Mouse (Mus musculus): ENCODE data around the gene Hadha.

The Hadha gene

GRCm38 (mm10) chr5:30153222-30153621, 1.7 kb downstream of the Hadha start:
- no peak for DNase-seq

DNA sequence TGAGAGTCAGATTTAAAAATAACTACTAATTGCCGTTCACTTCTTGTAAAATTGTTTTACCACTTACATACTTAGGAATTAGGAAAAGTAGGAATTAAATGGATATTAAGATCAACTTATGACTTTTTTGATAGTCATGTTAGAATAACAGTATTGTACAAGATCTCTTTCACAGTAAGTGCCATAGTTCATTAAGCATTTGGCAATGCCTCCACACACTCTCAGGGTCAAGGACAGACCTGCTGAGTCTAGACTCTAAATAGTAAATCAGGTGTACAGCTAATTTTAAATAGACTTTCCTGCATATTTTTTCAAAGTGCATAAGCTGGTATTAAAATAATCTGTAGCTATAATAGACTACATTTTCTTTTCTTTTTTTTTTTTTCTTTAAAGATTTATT, 2.5 kb downstream of the Hadha start:
- no peak for DNase-seq

- no peak for DNase-seq
Measured at GRCm38 (mm10) chr5:30152007-30152406, 3.0 kb downstream of the Hadha start.

GRCm38 (mm10) chr5:30148133-30148920, 6.6 kb downstream of the Hadha start:
- DNase-seq: no peak

- DNase-seq: no peak
Measured at GRCm38 (mm10) chr5:30146526-30146925, 8.4 kb downstream of the Hadha start.

DNA sequence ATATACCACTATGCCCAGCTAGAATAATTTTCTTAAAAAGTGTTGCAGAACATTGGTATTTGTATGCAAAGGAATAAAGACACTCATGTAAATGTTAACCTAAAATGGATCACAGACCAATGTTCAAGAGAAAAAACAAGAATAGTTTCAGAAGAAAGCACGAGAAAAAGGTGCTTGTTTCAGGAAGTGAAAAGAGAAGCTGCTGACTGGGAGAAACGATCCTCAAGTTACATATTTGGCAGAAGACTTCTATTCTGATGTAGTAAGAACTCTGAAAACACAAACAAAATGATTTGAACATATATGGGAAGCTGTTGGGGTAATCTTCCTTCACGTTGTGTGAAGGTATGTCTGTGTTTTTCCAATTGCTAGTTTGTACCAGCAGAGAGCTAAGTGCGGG, 16.8 kb downstream of the Hadha start:
- DNase-seq: no peak

DNA sequence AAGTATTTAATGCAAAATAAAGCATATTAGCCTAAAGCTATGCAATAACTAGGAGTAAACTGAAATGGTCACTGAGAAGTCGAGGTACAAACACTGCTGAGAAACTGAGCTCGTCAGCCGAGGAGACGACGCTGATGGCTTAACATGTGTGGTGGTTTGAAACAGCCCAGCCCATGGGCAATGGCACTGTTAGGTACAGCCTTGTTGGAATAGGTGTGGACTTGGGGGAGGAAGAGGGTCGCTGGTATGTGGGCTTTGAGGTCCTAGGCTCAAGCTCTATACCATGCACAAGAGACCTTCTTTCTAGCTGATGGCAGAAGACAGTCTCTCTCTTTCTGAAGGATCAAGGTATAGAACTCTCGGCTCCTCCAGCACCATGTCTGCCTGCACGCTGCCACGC, 17.7 kb downstream of the Hadha start:
- no peak for DNase-seq

- no peak for DNase-seq
Measured at GRCm38 (mm10) chr5:30135711-30136231, 19.2 kb downstream of the Hadha start.

DNA sequence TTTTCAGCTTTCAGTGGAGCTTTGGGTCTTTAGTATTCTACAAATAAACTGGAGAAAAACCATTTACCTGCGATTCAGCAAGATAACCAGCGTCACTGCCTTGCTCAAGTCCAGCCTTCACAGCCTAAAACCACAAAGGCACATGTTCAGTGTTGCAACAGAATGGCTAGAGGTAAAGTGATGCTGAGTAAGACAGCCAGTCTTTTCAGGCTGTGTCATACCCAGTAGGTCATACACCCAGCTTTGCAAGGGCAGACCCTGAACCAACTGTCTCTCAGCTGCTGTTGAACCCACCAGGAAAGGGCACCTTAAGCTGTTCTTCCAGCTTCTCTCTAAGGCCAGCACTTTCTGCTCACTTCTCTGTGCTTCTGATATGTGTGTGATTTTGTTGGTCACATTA, 22.8 kb downstream of the Hadha start:
- no peak for DNase-seq

- no peak for DNase-seq
Measured at GRCm38 (mm10) chr5:30131246-30131645, 23.7 kb downstream of the Hadha start.

DNA sequence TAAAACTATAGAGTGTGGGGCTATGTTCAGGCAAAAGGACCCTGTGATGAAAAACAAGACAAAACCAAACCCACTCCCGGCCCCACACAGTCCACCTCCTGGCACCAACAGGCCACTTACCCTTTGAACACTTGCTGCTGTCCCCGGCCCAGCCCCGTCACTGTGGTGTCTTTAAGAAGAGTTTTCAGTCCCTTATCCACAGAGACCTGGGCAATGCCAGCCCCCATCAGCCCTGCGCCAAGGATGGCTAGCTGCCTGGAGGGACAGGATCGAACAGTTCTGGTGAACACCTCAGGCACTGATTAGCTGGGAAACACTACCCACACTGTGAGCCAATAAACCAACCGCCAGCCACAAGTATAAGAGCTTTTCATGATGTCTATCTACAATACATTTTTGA, 26.3 kb downstream of the Hadha start:
- DNase-seq: no peak

DNA sequence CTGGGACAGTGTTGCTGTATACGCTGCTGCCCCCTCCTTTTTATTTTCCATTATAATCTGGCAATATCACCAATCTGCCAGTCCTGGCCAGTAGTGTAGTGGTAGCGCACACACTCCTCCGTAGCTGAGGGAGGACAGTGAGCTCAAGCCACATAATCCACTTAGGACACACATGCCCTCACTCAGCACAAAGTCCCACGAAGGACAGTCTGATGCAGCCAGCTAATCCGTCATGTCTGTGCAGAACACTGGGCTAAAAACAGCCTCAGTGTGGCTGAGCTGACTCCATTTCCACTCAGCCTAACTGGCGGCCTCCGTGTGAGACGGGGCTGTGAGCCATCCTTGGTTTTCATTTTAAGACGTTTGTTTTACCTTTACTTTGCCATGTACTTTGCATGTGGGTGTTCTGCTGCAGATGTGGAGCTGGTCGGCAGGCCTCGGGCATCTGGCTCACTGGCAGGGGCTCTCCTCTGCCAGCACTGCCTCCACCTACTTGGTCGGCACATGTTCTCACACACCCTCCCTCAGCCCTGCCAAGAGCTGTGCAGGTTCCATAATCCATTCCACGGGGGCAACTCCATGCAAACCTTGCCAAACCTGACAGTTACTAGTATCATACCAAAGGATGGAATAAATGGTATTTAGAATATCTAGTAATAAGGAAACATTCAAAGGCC, 26.9 kb downstream of the Hadha start:
- DNase-seq: no peak

- no peak for DNase-seq
Measured at GRCm38 (mm10) chr5:30126756-30127155, 28.2 kb downstream of the Hadha start.

DNA sequence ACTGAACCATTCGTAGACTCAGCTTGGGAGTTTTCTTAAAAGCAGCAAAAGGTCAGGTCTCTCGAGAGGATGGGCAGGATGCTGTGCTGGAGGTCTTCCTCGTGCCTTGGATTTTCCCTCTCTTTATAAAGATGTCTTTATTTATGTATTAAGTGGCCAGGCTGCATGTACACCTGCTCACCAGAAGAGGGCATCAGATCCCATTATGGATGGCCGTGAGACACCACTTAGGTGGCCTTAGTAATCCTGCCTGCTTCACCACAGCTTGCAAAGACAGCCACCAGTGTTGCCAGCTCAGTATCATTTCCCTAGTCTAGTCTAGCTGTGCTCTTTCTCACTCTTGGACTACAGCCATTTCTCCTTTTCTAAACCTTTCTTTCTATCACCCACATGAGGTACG, 29.4 kb downstream of the Hadha start:
- peak; percentile 19 for DNase-seq

- no peak for DNase-seq
Measured at GRCm38 (mm10) chr5:30122481-30122880, 32.5 kb downstream of the Hadha start.

DNA sequence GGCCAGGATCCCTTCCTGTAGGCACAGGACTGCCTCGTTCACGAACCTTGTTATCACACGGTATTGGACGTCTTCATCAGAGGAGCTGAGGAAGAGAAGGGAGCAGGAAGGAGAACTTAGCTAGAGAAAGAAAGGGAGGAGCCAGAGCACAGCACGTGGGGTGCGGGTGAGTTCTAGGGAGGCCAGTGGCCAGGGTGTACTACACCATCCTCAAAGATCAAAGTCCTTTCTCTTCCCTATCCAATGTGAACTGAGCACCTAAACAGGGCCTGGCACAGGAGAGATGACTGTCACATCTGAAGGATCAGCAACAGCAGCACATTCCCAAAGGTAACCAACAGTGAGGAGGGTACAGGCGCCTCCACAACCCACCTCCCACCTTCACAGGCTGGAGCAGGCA, 34.9 kb downstream of the Hadha start:
- DNase-seq: no peak

- no peak for DNase-seq
Measured at GRCm38 (mm10) chr5:30119163-30119562, 35.8 kb downstream of the Hadha start.

DNA sequence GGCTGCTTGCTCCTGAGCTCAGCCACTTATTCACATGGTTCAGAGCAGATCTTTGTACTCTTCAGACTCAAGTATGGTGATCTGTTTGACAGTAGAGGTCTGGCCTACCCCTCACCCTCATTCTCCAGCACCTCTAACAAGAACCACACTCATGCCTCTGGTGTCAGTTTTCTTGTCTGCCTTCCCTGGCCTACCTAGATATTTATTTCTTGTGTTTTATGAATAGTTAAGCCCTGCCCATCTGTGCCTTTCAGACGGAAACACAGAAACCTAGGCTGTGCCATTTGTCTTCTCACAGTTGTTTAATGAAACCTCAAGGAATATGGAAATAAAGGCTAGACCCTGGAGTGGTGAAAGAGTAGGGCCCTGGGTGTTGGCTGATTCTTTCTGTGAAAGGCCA, 36.9 kb downstream of the Hadha start:
- DNase-seq: no peak

DNA sequence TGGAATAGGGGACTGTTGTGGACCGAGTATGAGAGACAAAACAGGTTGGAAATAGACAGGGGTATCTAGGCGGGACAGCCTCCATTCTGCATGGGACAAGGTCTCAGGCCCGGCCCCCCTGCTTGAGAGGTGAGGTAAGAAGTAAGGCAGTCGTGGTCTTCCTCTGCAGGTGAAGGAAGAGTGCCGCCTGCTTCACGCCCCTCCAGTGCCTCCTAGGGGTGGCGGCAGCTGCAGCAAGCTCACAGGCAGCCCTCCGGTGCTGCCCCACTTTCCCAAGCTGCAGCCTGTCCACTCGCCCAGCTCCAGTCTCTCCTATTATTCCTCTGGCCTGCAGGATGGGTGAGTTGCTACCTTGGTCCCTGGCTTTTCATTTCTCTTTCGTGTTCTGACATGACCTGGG, 39.2 kb downstream of the Hadha start:
- peak; percentile 15 for DNase-seq

DNA sequence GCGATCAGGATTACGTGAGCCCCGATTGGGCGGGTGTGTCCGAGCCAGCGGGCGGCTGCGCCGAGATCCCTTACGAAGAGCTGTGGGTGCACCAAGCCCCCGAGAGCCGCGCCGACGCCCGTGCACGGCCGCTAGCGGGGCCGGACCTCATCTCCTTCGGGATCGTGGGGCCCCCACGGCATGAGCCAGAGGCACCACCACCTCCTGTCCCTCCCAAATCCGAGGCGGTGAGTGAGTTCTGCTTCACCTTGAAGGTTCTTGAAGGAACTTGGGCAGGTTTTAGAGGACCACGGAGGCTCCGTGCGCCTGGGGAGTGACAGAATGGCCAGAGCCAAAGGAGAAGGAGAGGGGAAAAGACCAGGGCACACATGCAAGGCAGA, 40.2 kb downstream of the Hadha start:
- no peak for DNase-seq

DNA sequence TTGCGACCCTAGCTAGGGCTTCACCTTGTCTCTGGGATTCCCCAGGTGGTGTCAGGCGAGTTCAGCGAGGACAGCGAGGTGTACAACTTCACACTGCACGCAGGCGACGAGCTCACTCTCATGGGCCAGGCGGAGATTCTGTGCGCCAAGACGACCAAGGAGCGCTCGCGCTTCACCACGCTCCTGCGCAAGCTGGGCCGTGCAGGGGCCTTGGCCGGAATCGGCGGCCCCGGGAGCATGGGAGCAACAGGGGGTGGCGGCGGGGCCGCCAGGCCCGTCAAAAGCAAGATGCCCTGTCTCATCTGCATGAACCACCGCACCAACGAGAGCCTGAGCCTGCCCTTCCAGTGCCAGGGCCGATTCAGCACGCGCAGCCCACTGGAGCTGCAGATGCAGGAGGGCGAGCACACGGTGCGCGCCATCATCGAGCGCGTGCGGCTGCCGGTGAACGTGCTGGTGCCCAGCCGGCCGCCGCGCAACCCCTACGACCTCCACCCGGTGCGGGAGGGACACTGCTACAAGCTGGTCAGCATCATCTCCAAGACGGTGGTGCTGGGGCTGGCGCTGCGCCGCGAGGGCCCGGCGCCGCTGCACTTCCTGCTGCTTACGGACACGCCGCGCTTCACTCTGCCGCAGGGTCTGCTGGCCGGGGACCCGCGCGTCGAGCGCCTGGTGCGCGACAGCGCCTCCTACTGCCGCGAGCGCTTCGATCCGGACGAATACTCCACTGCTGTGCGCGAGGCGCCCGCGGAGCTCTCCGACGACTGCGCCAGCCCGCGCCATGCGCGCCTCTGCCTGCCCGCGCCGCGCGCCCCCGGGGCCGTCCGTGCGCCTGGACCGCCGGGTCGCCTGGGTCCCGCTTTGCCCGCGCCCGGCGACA, 40.8 kb downstream of the Hadha start:
- DNase-seq: peak; percentile 86

DNA sequence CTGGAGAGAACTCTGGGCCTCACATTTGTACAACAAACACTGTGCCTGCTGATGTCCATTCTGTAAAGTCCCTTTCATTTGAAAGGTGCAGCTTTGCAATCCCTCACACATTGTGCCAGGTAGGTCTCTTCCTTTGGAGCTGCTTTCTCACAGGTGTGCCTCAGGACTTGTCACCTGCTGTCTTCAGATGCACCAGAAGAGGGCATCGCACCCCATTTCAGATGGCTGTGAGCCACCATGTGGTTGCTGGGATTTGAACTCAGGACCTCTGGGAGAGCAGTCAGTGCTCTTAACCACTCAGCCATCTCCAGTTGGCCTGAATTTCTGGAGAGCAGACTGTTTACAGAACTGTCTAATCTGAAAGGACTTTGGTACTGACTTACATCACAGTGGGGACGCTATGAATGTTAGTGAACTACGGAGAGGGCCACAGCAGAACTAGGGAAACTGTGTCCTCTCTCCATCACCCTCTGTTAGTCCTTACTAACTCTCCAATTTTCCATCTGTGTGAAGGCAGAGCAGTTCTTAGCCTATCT, 42.4 kb downstream of the Hadha start:
- no peak for DNase-seq

GRCm38 (mm10) chr5:30111771-30112170, 43.2 kb downstream of the Hadha start:
- DNase-seq: no peak

Data from thymus, postnatal 25 days (tissue).